Mouse (Mus musculus): ENCODE measurements around the gene Zfp28. TPM values are rescaled to one million over a fixed set of nuclear protein-coding genes. Genes with fewer than 3 reads are reported as not detected.
A peak's percentile ranks its signal among the peaks of the same experiment; 100 is the strongest.

Zfp28 gene
- polyA plus RNA-seq, 1 experiment from 2014 or later = 12.4 TPM

DNA sequence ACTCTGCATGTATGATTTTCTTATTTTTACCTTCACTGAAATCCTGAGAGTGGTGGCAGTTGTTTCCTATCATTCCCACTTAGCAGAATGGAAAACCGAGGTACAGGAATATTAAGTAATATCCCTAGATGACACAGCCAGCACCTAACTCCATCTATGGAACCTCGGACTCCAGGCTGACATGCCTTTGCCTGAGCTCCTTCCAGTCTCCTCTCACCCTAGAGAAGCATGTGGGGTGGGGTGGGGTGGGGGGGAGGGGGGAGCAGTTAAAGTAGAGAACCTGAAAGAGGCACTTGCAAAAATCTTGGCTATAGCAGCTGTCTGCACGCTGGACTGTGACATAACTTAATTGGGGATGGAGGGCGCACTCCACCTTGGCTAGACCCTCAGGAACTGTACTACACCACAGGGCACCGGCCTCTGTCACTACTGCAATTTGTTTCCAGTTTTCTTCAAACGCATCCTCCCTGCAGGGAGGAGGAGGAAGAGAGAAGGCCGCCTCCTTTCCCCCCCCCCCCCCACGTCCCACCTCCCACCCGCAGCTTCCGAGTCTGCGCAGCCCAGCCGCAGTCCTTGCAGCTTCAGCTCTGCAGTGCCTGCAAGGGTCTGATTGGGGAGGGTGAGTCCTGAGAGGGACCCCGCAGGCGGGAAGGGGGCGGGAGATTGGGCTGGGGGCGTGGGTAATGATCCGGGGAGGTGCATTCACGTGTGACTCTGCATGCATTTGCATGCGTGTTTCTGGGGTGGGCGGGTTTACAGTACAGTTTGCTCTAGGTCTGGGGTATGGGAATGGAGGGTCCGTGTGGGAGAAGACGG, 31.7 kb downstream of the Zfp28 start:
- peak overlapping the region; percentile 37; the same call in 1 of the 2 replicates for H3K9ac ChIP-seq
- H3K27me3 ChIP-seq = no peaks in the 10 kb centered on the region
- H3K4me3 ChIP-seq = peak overlapping the region; percentile 28
- H3K9me3 ChIP-seq (replicated peaks) = no peaks in the 10 kb centered on the region
- H3K36me3 ChIP-seq (ENCODE audit: poor library complexity, severe bottlenecking) = no peaks in the 10 kb centered on the region
- ATAC-seq = peak; percentile 89
- no peak overlapping the region for H3K27ac ChIP-seq
- H3K4me2 ChIP-seq = peak overlapping the region; percentile 52
- 8% methylated on average over 20 of the region's 22 CpGs for WGBS
- H3K4me1 ChIP-seq = no peaks in the 10 kb centered on the region

DNA sequence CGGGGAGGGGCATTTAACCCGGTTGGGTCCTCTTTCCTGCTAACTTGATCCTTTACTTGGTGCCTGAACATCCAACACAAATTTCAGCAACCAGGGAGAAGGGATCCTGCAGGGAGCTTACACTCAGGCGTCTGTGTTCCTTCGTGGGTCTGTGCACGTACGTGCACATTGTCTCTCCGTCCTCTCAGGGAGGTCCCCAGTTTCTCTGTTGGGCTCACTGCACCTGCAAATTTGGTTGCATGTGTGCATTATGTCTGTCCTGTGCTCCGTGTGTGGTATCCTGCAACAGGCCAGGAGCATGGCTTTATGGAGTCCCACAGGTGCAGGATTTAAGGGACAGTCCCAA, 32.3 kb downstream of the Zfp28 start:
- Histone ChIP-seq H3K4me2 (peak overlapping the region; percentile 52), H3K4me3 (peak overlapping the region; percentile 28), H3K27ac (no peak overlapping the region), H3K9me3 (replicated peaks) (no peaks in the 10 kb centered on the region), H3K4me1 (no peaks in the 10 kb centered on the region), H3K36me3 (ENCODE audit: poor library complexity, severe bottlenecking) (no peaks in the 10 kb centered on the region), H3K9ac (no peak overlapping the region; the same call in 1 of the 2 replicates), H3K27me3 (no peaks in the 10 kb centered on the region)
- peak; percentile 68; the same call in 1 of the 2 replicates for ATAC-seq
- 15% methylated on average over 8 of the region's 8 CpGs for WGBS

DNA sequence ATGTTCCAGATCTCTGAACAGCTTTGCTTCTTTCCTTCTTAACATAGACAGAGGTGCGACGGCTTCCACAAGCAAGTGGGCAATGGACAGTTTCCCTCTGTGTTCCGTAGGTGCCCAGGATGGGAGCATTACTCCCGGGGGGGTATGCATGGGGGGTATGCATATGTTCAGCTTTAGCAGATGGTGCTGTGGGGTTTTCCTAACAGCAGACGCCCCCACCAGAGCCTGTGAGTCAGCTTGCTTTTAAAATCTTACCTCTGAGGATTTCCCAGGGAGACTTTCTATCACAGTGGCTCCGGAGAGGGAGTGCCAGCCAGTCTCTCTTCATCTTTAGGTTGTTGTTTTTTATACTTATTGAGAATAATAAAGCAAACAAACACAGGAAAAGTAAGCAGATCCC, 36.8 kb downstream of the Zfp28 start:
- Histone ChIP-seq H3K4me2 (no peak overlapping the region), H3K9ac (no peak overlapping the region), H3K27me3 (no peaks in the 10 kb centered on the region), H3K36me3 (ENCODE audit: poor library complexity, severe bottlenecking) (no peaks in the 10 kb centered on the region), H3K4me1 (no peaks in the 10 kb centered on the region), H3K9me3 (replicated peaks) (no peaks in the 10 kb centered on the region), H3K27ac (no peak overlapping the region), H3K4me3 (no peak overlapping the region)
- WGBS = 78% methylated on average over 6 of the region's 6 CpGs
- no peak for ATAC-seq

DNA sequence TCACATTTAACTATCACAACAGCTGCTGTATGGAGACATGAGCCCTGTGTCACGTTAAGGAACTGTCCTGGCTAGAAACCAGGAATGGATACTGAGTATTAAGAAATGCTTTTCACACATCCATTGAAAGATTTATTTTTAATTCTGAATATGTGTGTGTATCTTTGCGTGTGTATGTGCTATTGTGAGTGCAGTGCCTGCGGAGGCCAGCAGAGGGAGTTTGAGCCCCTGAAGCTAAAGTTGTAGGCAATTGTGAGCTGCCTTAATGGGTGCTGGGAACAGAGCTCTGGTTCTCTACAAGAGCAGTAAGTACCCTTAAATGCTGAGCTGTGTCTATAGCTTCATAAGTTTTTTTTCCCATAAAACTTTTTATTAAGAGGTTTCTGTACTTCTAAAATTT, 46.3 kb downstream of the Zfp28 start:
- 90% methylated on average over 3 of the region's 3 CpGs for WGBS
- H3K36me3 ChIP-seq (ENCODE audit: poor library complexity, severe bottlenecking) = no peaks in the 10 kb centered on the region
- H3K4me3 ChIP-seq = no peak overlapping the region
- H3K27ac ChIP-seq = no peak overlapping the region
- 0 out of 2 replicates have a peak, but pooled peaks cover 6% of the 10 kb centered on the region for H3K9me3 ChIP-seq (replicated peaks)
- H3K4me2 ChIP-seq = no peak overlapping the region
- H3K9ac ChIP-seq = no peak overlapping the region
- ATAC-seq = no peak
- no peaks in the 10 kb centered on the region; the same call in 1 of the 2 replicates for H3K4me1 ChIP-seq
- no peaks in the 10 kb centered on the region for H3K27me3 ChIP-seq

DNA sequence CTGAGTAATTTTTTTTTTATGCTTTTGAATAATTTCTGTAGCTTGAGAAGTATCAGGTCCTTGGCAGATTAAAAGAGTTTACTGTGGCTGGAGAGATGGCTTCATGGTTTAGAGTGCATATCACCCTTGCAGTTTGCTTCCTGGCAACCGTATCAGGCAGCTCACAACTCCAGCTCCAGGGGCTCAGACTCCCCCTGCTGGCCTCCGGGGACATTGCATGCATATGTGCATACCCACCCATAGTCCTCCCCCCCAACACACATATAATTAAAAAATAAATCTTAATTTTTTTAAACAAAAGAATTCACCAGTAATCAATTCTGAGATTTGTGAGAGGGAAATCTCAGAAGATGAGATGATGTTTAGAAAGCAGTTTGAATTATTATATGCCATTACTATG, 47.2 kb downstream of the Zfp28 start:
- Histone ChIP-seq H3K4me1 (peaks cover 6% of the 10 kb centered on the region), H3K36me3 (ENCODE audit: poor library complexity, severe bottlenecking) (no peaks in the 10 kb centered on the region), H3K9ac (no peak overlapping the region), H3K27me3 (no peaks in the 10 kb centered on the region), H3K4me3 (no peak overlapping the region), H3K4me2 (no peak overlapping the region), H3K9me3 (replicated peaks) (0 out of 2 replicates have a peak, but pooled peaks cover 6% of the 10 kb centered on the region), H3K27ac (no peak overlapping the region)
- ATAC-seq = no peak
- 46% methylated on average over 2 of the region's 2 CpGs for WGBS

DNA sequence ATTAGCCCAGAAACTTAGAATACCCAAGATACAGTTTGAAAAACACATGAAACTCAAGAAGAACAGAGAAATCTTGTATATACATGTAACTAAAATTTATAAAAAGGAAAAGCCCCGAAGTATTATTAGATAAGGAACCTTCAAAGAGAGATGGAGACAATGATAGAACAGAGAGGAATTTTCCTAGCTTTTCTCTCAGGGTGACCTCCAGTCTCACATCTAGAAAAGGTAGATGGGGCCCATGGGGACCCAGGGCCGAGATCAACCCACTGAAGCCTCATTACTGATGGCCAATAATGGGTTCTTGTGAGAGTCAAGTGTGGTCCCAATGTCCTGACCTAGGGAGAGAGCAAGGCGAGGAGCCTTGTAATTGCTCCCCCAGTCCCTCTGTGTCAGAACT, 55.3 kb downstream of the Zfp28 start, which contains the start of gene Olfr1344:
Gene Olfr1344, plus strand, starts transcription at position 301 of the 400 bp plus-strand sequence.
- Histone ChIP-seq H3K4me2 (no peak within 1 kb of the TSS), H3K36me3 (ENCODE audit: poor library complexity, severe bottlenecking) (no peaks in the 10 kb centered on the region), H3K4me1 (peaks cover 12% of the 10 kb centered on the region), H3K9ac (no peak within 1 kb of the TSS), H3K9me3 (replicated peaks) (0 out of 2 replicates have a peak, but pooled peaks cover 3% of the 10 kb centered on the region), H3K27ac (no peak within 1 kb of the TSS), H3K4me3 (no peak within 1 kb of the TSS), H3K27me3 (no peaks in the 10 kb centered on the region)
- WGBS = 78% methylated on average over 3 of the region's 3 CpGs
- no peak for ATAC-seq

DNA sequence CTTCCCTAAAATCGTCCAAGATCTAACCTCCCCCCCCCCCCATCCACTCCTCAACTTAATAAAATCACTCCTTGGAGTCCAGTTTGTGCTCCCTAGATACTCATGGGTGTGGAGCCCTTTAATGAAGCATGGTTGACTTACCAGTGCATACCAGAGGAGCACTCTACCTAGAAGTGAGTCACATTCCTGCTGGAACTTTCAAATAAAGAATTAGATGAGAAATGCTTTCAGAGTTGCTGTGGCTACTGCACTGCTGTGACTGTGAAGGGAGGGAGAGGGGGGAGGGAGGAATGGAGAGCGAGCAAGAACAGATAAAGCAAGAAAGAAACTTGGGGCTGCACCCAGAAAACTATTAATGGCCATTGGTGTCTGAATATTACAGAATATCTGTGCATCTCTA, 58.1 kb downstream of the Zfp28 start:
- WGBS = 67% methylated on average over 2 of the region's 2 CpGs
- H3K9ac ChIP-seq = no peak overlapping the region
- H3K27ac ChIP-seq = no peak overlapping the region
- H3K9me3 ChIP-seq (replicated peaks) = 0 out of 2 replicates have a peak, but pooled peaks cover 3% of the 10 kb centered on the region
- no peak for ATAC-seq
- H3K4me3 ChIP-seq = no peak overlapping the region
- H3K4me1 ChIP-seq = no peaks in the 10 kb centered on the region
- H3K36me3 ChIP-seq (ENCODE audit: poor library complexity, severe bottlenecking) = no peaks in the 10 kb centered on the region
- H3K4me2 ChIP-seq = no peak overlapping the region
- H3K27me3 ChIP-seq = no peaks in the 10 kb centered on the region

Other genes with a start within 250 kb of the Zfp28 start
- gene Zfp787, start 227.3 kb upstream of the Zfp28 start, polyA plus RNA-seq (2015; fragmentation: Nextera tagmentation; extraction: Ambion mirVana) = 20.0 and 22.8 TPM in 2 replicates
- gene Zfp444, start 211.1 kb upstream of the Zfp28 start, polyA plus RNA-seq (2015; fragmentation: Nextera tagmentation; extraction: Ambion mirVana) = 84.4 and 85.5 TPM in 2 replicates
- not detected in 2 replicates for gene Galp, start 186.2 kb upstream of the Zfp28 start, polyA plus RNA-seq (2015; fragmentation: Nextera tagmentation; extraction: Ambion mirVana)
- not detected in 2 replicates for gene Zscan5b, start 161.0 kb upstream of the Zfp28 start, polyA plus RNA-seq (2015; fragmentation: Nextera tagmentation; extraction: Ambion mirVana)
- gene Epp13, start 130.6 kb upstream of the Zfp28 start, polyA plus RNA-seq (2015; fragmentation: Nextera tagmentation; extraction: Ambion mirVana) = not detected in 2 replicates
- 14.8 and 16.5 TPM in 2 replicates for gene Zfp667, start 96.7 kb upstream of the Zfp28 start, polyA plus RNA-seq (2015; fragmentation: Nextera tagmentation; extraction: Ambion mirVana)
- 9.2 and 9.9 TPM in 2 replicates for gene Zfp583, start 52.0 kb upstream of the Zfp28 start, polyA plus RNA-seq (2015; fragmentation: Nextera tagmentation; extraction: Ambion mirVana)
- gene Gm3854, start 39.5 kb upstream of the Zfp28 start, polyA plus RNA-seq (2015; fragmentation: Nextera tagmentation; extraction: Ambion mirVana) = 4.1 and 4.9 TPM in 2 replicates
- 3.3 TPM in 2 replicates for gene Zfp78, start 20.0 kb upstream of the Zfp28 start, polyA plus RNA-seq (2015; fragmentation: Nextera tagmentation; extraction: Ambion mirVana)
- 1.4 and 1.6 TPM in 2 replicates for gene Smim17, start 15.4 kb downstream of the Zfp28 start, polyA plus RNA-seq (2015; fragmentation: Nextera tagmentation; extraction: Ambion mirVana)
- gene Gm20715, start 27.0 kb downstream of the Zfp28 start, polyA plus RNA-seq (2015; fragmentation: Nextera tagmentation; extraction: Ambion mirVana) = 0.05 TPM in 1 of 2 replicates, not detected in the other
- 0.09 TPM in 1 of 2 replicates, not detected in the other for gene Olfr1344, start 55.4 kb downstream of the Zfp28 start, polyA plus RNA-seq (2015; fragmentation: Nextera tagmentation; extraction: Ambion mirVana)
- gene Olfr1336, start 72.9 kb downstream of the Zfp28 start, polyA plus RNA-seq (2015; fragmentation: Nextera tagmentation; extraction: Ambion mirVana) = not detected in 2 replicates
- gene Olfr1346, start 83.8 kb downstream of the Zfp28 start, polyA plus RNA-seq (2015; fragmentation: Nextera tagmentation; extraction: Ambion mirVana) = not detected in 2 replicates
- not detected in 2 replicates for gene Olfr5, start 103.6 kb downstream of the Zfp28 start, polyA plus RNA-seq (2015; fragmentation: Nextera tagmentation; extraction: Ambion mirVana)
- gene Olfr1347, start 116.5 kb downstream of the Zfp28 start, polyA plus RNA-seq (2015; fragmentation: Nextera tagmentation; extraction: Ambion mirVana) = not detected in 2 replicates
- not detected in 2 replicates for gene Olfr1348, start 125.5 kb downstream of the Zfp28 start, polyA plus RNA-seq (2015; fragmentation: Nextera tagmentation; extraction: Ambion mirVana)
- not detected in 2 replicates for gene Olfr1349, start 139.7 kb downstream of the Zfp28 start, polyA plus RNA-seq (2015; fragmentation: Nextera tagmentation; extraction: Ambion mirVana)
- not detected in 2 replicates for gene Olfr1350, start 181.5 kb downstream of the Zfp28 start, polyA plus RNA-seq (2015; fragmentation: Nextera tagmentation; extraction: Ambion mirVana)